Mouse (Mus musculus) bone marrow, adult 2 months (tissue): ENCODE results near the gene Bcl7a.

ENCODE experiments used
- CTCF ChIP-seq: fragments of 200-500 bp; IDR thresholded peaks from 2 replicates; pipeline ENCODE4 v1.5.1; 2011; ENCODE audit warnings: low read length, control low read depth; ENCODE audit not compliant: control insufficient read depth, insufficient read depth
- POLR2A ChIP-seq: fragments of 200-500 bp; IDR thresholded peaks from 2 replicates; pipeline ENCODE4 v1.6.1; 2011; ENCODE audit warnings: low read depth, mild to moderate bottlenecking, control low read depth, low read length, borderline replicate concordance; ENCODE audit not compliant: control insufficient read depth

- TF ChIP-seq CTCF = no peak
- TF ChIP-seq POLR2A = no peak
Observed at GRCm38 (mm10) chr5:123357253-123357652, 13.6 kb downstream of the Bcl7a start.
